Mouse (Mus musculus): Measurements from ENCODE around the gene Gm10697.
"Not testable (repeated sequence)": the region's sequence is repeated elsewhere in the genome, so short reads cannot be mapped to it uniquely, and the experiment has no call there.

Gm10697 gene

GRCm38 (mm10) chr3:94072544-94072943 is at the start of gene Gm10697:
TSS of gene Gm10697 (minus strand) at chr3:94072644.
- not testable (repeated sequence) for DNase-seq

DNA sequence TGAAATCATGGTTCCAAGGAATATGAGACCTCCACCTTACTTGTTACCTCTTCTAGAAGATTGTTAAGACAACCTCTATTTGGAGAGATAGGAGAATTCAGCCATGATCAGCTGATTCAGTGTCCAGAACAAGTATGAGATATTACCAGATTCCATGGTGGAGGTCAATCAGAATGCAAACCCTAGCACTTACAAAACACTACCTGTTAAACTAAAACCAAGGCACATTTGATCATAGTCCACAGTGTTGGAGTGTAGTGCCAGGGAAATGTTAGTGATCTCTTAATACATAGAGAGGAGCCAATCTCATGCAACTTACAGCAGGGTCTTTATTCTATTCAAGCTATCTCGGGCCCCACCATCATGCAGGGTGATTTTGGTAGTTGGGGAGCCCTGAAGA is 42.6 kb upstream of the Gm10697 start:
- not testable (repeated sequence) for DNase-seq

- DNase-seq: not testable (repeated sequence)
These were observed 17.7 kb downstream of the Gm10697 start, which contains the start of gene Gm9125 for GRCm38 (mm10) chr3:94054785-94055184. TSS of gene Gm9125 (minus strand) at chr3:94054885.

DNA sequence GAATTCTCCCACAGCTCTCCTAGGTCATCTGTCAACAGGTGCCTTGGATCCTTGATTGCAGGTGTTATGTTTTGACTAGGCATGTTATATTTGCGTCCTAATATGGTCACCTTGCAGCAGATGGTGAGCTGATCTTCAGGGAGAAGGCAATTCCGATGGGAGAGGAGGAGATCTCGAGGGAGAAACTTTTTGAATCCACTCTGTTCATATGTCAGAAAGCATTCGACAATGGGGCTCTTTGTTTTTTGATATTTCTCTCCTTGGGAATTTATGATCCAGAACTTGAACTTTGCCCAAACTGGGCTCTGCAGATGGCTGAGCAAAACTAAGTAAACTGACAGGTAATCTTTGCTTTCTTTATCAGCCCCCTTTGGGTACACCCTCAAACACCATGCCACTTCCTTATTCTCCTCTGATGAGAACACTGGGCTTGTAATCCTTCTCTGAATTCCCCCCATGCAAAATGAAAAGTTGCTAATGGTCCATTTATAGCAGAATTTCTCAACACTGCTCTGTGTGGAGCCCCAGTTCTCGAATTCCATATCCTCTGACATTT is 22.8 kb downstream of the Gm10697 start:
- DNase-seq: not testable (repeated sequence)

DNA sequence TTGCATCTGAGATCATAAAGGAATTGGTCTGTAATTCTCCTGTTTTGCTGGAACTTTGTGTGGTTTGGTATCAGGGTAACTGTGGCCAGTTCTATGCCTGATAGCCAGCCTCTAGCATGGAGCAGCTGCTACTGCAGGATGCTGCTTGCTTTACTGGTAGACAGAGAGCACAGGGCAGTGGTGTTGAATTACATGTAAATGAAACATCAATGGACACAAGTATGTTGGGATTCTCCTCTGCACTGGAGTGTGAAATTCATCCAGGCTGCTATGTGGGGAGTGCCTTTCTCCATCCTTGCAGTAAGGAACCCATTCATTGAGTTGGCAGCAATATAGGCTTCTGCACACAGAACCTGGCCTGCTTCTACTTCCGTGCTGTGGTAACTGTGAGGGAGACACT is 34.2 kb downstream of the Gm10697 start:
- DNase-seq: not testable (repeated sequence)

- not testable (repeated sequence) for DNase-seq
These were observed 38.0 kb downstream of the Gm10697 start for GRCm38 (mm10) chr3:94034400-94034799.

Data from retina, postnatal 1 day (tissue).